Mouse (Mus musculus): Measurements from ENCODE around the gene Slc50a1. TPM values are rescaled to one million over a fixed set of nuclear protein-coding genes. Genes with fewer than 3 reads are reported as not detected.
A peak's percentile ranks its signal among the peaks of the same experiment; 100 is the strongest.

Slc50a1 gene
- polyA plus RNA-seq, 1 experiment from 2014 or later, result 44.5 TPM

DNA sequence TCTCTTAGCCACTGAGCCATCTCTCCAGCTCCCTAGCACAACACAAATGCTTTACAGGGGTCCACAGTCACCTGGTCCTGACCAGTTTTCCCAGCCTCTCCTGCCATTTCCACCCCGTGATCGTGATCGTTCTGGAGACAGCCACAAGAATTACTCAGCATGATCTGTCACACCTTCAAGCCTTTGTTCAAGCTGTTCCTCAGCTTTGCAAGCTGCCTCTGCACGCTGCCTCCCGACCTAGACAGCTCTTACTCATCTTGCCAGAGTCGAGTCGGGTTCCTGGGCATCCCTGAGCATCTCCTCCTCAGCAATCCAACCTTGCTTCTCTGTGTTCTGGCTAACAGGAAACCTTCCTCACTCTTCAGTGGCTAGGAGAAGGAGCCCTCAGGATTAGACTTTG is 11.3 kb downstream of the Slc50a1 start, which contains the start of gene Dpm3:
Gene Dpm3, plus strand, starts transcription at position 283 of the 400 bp plus-strand sequence.
- WGBS, result 39% methylated on average over 7 of the region's 7 CpGs
- ATAC-seq (replicated peaks; ENCODE audit: insufficient number of reproducible peaks, insufficient read depth, low FRiP score, low read depth), result no peak
- Histone ChIP-seq H3K27ac (no peak within 1 kb of the TSS), H3K9ac (no peak within 1 kb of the TSS), H3K27me3 (no peaks in the 10 kb centered on the region), H3K36me3 (no peaks in the 10 kb centered on the region), H3K9me3 (replicated peaks) (no peaks in the 10 kb centered on the region), H3K4me3 (no peak within 1 kb of the TSS), H3K4me1 (replicated peaks) (no peaks in the 10 kb centered on the region), H3K4me2 (no peak within 1 kb of the TSS)

DNA sequence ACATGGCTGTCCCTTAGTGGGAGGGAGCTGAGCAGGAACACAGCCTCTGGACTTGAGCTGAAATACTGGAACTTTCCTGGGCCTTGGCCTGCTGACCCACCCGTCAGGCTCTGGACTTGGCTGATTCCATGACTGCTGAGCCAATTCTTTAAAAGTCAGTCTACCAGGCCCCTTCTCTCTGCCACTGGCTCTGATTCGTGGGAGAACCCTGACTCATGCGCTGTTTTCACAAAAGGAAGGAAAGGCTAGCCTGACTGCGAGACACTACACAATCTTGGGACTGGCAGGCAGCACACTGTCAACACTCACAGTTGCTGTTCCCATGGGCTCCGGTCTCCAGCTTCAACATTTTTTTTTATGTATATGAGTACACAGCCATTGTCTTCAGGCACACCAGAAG is 14.2 kb downstream of the Slc50a1 start:
- H3K4me2 ChIP-seq, result no peak overlapping the region
- no peaks in the 10 kb centered on the region for H3K9me3 ChIP-seq (replicated peaks)
- H3K4me3 ChIP-seq, result no peak overlapping the region
- H3K4me1 ChIP-seq (replicated peaks), result peaks cover 12% of the 10 kb centered on the region
- 45% methylated on average over 5 of the region's 5 CpGs for WGBS
- H3K27ac ChIP-seq, result 0 out of 2 replicates have a peak overlapping the region, but pooled peaks have one; percentile 11
- H3K9ac ChIP-seq, result no peak overlapping the region
- no peaks in the 10 kb centered on the region for H3K36me3 ChIP-seq
- ATAC-seq (replicated peaks; ENCODE audit: insufficient number of reproducible peaks, insufficient read depth, low FRiP score, low read depth), result no peak
- H3K27me3 ChIP-seq, result 0 out of 2 replicates have a peak, but pooled peaks cover 6% of the 10 kb centered on the region

DNA sequence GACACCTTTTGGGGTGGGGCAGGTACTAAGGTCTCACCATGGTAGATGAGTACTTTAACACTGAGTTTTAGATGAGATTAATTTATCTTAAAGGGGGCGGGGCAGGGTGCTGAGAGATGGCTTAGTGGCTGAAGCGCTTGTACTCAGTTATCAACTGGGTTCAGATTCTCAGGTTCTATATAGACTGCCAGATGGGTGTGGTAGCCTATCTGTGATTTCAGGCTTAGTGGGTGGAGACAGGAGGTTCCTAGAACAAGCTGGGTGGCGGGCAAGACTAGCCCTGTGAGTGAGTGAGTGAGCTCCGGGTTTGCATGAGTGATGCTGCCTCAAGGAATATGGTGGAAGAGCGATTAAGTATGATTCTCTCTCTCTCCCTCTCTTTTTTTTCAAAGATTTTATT is 15.4 kb downstream of the Slc50a1 start:
- Histone ChIP-seq H3K9ac (no peak overlapping the region), H3K27ac (no peak overlapping the region), H3K4me1 (replicated peaks) (peaks cover 20% of the 10 kb centered on the region), H3K9me3 (replicated peaks) (no peaks in the 10 kb centered on the region), H3K4me3 (no peak overlapping the region), H3K36me3 (no peaks in the 10 kb centered on the region), H3K4me2 (no peak overlapping the region), H3K27me3 (0 out of 2 replicates have a peak, but pooled peaks cover 6% of the 10 kb centered on the region)
- 81% methylated on average over 5 of the region's 5 CpGs for WGBS
- no peak for ATAC-seq (replicated peaks; ENCODE audit: insufficient number of reproducible peaks, insufficient read depth, low FRiP score, low read depth)

DNA sequence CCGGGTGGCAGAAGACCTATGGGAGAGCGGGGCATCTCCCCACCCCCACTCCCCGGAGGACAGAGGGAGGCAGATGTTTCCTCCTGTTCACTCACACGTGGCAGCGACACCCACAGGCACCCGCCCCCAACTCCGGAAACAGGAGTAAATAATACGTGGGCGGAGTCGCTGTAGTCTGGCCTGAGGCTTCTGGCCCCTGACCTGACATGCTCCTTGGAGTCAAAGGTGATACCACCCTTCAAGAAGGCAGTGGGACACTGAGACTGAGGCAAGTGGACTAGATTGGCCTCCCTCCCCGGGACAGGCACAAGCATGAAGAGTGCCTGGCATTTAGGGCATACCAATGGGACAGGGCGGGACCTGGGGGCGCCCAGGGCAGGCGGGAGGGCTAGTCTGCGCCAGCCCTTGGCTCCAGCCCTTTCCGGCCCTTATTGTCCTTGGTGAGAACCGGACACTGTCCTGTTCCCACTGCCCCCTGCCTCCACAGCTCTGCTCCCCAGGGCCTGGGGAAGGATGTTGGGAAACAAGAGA is 18.9 kb downstream of the Slc50a1 start:
- peaks cover 30% of the 10 kb centered on the region for H3K4me1 ChIP-seq (replicated peaks)
- peak overlapping the region; percentile 50 for H3K27ac ChIP-seq
- no peaks in the 10 kb centered on the region for H3K36me3 ChIP-seq
- ATAC-seq (replicated peaks; ENCODE audit: insufficient number of reproducible peaks, insufficient read depth, low FRiP score, low read depth), result peak; percentile 51; the same call in 1 of the 2 replicates
- peak overlapping the region; percentile 10; the same call in 1 of the 2 replicates for H3K4me3 ChIP-seq
- no peak overlapping the region for H3K9ac ChIP-seq
- peak overlapping the region; percentile 38 for H3K4me2 ChIP-seq
- H3K9me3 ChIP-seq (replicated peaks), result no peaks in the 10 kb centered on the region
- WGBS, result 10% methylated on average over 17 of the region's 17 CpGs
- 0 out of 2 replicates have a peak, but pooled peaks cover 6% of the 10 kb centered on the region for H3K27me3 ChIP-seq

GRCm38 (mm10) chr3:89250435-89251040 is 19.8 kb downstream of the Slc50a1 start:
- no peak overlapping the region for H3K9ac ChIP-seq
- peaks cover 37% of the 10 kb centered on the region for H3K4me1 ChIP-seq (replicated peaks)
- H3K4me2 ChIP-seq, result no peak overlapping the region
- peak overlapping the region; percentile 50 for H3K27ac ChIP-seq
- 18% methylated on average over 7 of the region's 7 CpGs for WGBS
- ATAC-seq (replicated peaks; ENCODE audit: insufficient number of reproducible peaks, insufficient read depth, low FRiP score, low read depth), result no peak
- H3K4me3 ChIP-seq, result no peak overlapping the region
- H3K9me3 ChIP-seq (replicated peaks), result no peaks in the 10 kb centered on the region
- 0 out of 2 replicates have a peak, but pooled peaks cover 6% of the 10 kb centered on the region for H3K27me3 ChIP-seq
- H3K36me3 ChIP-seq, result no peaks in the 10 kb centered on the region

DNA sequence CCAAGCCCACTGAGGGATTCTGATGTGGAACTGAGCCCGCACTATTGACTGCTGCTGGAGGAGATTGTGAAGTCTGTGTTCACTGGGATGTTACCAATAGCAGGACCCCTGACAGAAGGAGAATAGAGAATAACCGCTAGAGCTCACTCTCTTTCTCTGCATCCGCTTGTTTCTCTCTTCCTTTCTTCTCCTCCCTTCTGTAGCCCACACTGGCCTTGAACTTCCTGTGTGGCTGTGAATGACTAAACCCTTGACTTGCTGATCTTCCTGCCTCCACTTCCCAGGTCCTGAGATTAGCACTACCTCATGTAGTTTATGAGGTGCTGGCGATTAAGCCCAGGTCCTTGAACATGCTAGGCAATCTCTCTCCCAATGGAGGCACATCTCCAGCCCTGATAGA is 22.9 kb downstream of the Slc50a1 start:
- no peak overlapping the region for H3K27ac ChIP-seq
- peaks cover 59% of the 10 kb centered on the region for H3K4me1 ChIP-seq (replicated peaks)
- peak overlapping the region; percentile 90 for H3K4me3 ChIP-seq
- H3K36me3 ChIP-seq, result no peaks in the 10 kb centered on the region
- H3K9ac ChIP-seq, result peak overlapping the region; percentile 84; the same call in 1 of the 2 replicates
- H3K9me3 ChIP-seq (replicated peaks), result no peaks in the 10 kb centered on the region
- ATAC-seq (replicated peaks; ENCODE audit: insufficient number of reproducible peaks, insufficient read depth, low FRiP score, low read depth), result no peak
- 74% methylated on average over 4 of the region's 4 CpGs for WGBS
- peak overlapping the region; percentile 82 for H3K4me2 ChIP-seq
- H3K27me3 ChIP-seq, result peaks cover 24% of the 10 kb centered on the region

- WGBS, result under 1% methylated on average over 42 of the region's 42 CpGs
- Histone ChIP-seq H3K9ac (peak within 1 kb of the TSS; percentile 84), H3K4me3 (peak within 1 kb of the TSS; percentile 90), H3K9me3 (replicated peaks) (no peaks in the 10 kb centered on the region), H3K36me3 (no peaks in the 10 kb centered on the region), H3K27me3 (peaks cover 20% of the 10 kb centered on the region), H3K4me1 (replicated peaks) (peaks cover 50% of the 10 kb centered on the region), H3K27ac (peak within 1 kb of the TSS; percentile 84), H3K4me2 (peak within 1 kb of the TSS; percentile 82)
- ATAC-seq (replicated peaks; ENCODE audit: insufficient number of reproducible peaks, insufficient read depth, low FRiP score, low read depth), result peak; percentile 72
These were observed 23.9 kb downstream of the Slc50a1 start, which contains the start of gene Trim46 for GRCm38 (mm10) chr3:89246261-89247100. TSS of gene Trim46 (minus strand) at chr3:89246309.

DNA sequence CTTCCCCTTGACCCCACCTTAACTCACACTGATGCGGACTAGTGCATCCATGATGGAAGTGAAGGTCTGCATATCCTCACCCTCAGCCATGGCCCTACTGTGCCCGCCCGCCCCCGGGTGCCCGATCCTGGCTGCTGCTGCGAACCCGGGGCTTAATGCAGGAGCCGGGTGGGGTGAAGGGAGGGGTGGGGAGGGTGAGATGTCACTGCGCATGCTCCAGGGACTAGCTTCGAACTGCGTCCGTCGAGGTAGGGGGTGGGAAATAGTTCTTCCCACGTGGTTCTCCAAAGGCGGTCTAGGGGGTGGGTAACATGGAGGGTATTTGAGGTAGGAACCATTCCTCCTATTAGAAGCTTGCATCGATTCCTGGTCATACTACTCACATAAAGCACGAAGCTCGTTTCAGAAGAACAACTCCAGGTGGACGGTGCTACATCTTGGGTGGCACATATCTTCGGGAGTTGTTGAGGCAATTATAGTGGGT is 24.6 kb downstream of the Slc50a1 start, which contains the start of gene Krtcap2:
Gene Krtcap2, plus strand, starts transcription at position 279 of the 484 bp plus-strand sequence.
- H3K9me3 ChIP-seq (replicated peaks), result no peaks in the 10 kb centered on the region
- ATAC-seq (replicated peaks; ENCODE audit: insufficient number of reproducible peaks, insufficient read depth, low FRiP score, low read depth), result peak; percentile 9; the same call in 1 of the 2 replicates
- WGBS, result 5% methylated on average over 20 of the region's 20 CpGs

GRCm38 (mm10) chr3:89244982-89245687 is 25.2 kb downstream of the Slc50a1 start:
- no peaks in the 10 kb centered on the region for H3K36me3 ChIP-seq
- H3K4me3 ChIP-seq, result peak overlapping the region; percentile 90
- H3K4me2 ChIP-seq, result peak overlapping the region; percentile 82
- 0% methylated on average over 23 of the region's 26 CpGs for WGBS
- ATAC-seq (replicated peaks; ENCODE audit: insufficient number of reproducible peaks, insufficient read depth, low FRiP score, low read depth), result no peak
- H3K9ac ChIP-seq, result peak overlapping the region; percentile 32; the same call in 1 of the 2 replicates
- H3K27me3 ChIP-seq, result peaks cover 20% of the 10 kb centered on the region
- no peaks in the 10 kb centered on the region for H3K9me3 ChIP-seq (replicated peaks)
- H3K4me1 ChIP-seq (replicated peaks), result peaks cover 40% of the 10 kb centered on the region
- peak overlapping the region; percentile 29; the same call in 1 of the 2 replicates for H3K27ac ChIP-seq

More for the DNA sequence above, 24.6 kb downstream of the Slc50a1 start, which contains the start of gene Krtcap2:
- H3K4me2 ChIP-seq, result peak within 1 kb of the TSS; percentile 82
- H3K4me1 ChIP-seq (replicated peaks), result peaks cover 43% of the 10 kb centered on the region
- H3K4me3 ChIP-seq, result peak within 1 kb of the TSS; percentile 90
- H3K36me3 ChIP-seq, result no peaks in the 10 kb centered on the region
- peaks cover 20% of the 10 kb centered on the region for H3K27me3 ChIP-seq
- peak within 1 kb of the TSS; percentile 84 for H3K9ac ChIP-seq
- peak within 1 kb of the TSS; percentile 84 for H3K27ac ChIP-seq

DNA sequence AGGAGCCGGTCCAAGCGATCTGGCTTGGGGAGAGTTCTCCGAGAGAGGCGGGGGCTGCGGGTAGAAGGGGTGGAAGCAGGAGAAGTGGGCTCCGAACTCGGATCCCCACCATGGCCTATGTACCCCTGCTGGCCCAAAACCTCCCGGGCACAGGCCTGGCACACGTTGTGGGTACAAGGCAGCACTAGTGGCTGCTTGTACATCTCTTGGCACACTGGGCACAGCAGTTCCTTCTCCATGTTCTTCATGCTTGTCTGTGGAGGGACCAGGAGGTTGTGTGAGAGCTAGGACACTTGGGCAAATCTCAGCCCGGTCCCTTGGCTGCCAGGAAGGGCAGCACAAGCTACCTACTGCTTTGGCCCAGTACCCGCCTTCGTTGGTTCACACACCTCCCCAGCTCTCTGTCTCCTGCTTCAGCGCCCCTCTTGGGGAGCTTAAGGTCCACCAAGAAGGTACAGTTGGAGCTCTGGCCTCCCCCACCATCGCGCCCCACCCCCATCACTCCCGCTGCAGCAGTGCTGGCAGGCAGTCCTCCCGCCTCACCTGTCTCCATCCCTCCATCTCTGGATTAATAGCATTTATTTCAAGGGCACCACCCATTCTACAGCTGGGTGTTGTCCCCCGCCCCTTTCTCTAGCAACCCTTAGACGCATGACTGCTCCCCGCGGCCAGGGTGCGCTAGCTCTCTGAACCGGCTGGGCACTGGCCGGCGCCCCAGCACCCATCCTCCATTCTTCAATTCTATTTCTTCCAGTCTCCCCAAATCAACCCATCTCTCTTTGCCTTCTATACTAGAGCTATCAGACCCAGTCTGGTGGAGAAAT is 26.0 kb downstream of the Slc50a1 start:
- no peaks in the 10 kb centered on the region for H3K36me3 ChIP-seq
- peak overlapping the region; percentile 29; the same call in 1 of the 2 replicates for H3K27ac ChIP-seq
- ATAC-seq (replicated peaks; ENCODE audit: insufficient number of reproducible peaks, insufficient read depth, low FRiP score, low read depth), result 0 out of 2 replicates have a peak, but pooled peaks have one; percentile 9
- peak overlapping the region; percentile 90 for H3K4me3 ChIP-seq
- peaks cover 20% of the 10 kb centered on the region for H3K27me3 ChIP-seq
- 14% methylated on average over 25 of the region's 25 CpGs for WGBS
- H3K9ac ChIP-seq, result peak overlapping the region; percentile 32; the same call in 1 of the 2 replicates
- H3K4me1 ChIP-seq (replicated peaks), result peaks cover 40% of the 10 kb centered on the region
- H3K9me3 ChIP-seq (replicated peaks), result no peaks in the 10 kb centered on the region
- peak overlapping the region; percentile 82 for H3K4me2 ChIP-seq

All from heart, embryonic 15.5 days (tissue).